Mouse (Mus musculus): ENCODE data around the gene Mrgpre.
A peak's percentile ranks its signal among the peaks of the same experiment; 100 is the strongest.

The Mrgpre gene

DNA sequence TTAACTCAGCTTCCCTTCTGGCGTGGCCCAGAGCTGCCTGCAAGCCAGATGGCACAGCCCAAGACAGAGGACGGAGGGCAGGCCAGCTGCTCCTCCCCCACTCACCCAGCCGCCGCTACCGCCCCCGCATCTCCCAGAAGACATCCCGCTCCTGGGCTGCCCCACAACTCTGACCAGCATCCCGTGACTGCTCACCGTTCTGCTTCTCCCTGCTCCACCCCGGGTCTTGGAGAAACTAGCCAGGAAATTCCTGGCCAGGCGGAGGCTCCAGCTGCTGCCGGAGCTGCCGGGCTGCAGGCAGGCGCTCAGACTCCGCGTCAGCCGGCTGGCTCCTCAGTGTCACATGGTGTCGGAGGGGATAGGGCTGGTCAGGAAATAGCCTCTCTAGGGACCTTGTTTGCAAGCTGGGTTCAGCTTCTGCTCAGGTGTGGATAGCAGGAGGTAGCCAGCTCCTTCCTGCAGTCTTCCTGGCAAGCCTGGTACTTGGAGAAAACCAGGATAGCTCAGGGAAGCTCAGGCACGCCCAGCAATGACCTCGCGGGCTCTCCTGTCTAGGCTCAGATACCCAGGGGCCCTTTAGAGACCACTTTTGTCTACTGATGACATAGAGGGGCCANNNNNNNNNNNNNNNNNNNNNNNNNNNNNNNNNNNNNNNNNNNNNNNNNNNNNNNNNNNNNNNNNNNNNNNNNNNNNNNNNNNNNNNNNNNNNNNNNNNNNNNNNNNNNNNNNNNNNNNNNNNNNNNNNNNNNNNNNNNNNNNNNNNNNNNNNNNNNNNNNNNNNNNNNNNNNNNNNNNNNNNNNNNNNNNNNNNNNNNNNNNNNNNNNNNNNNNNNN lies at the start of gene Mrgpre:
TSS of gene Mrgpre (minus strand) at position 505 of the 834 bp plus-strand sequence.
- peak; percentile 64 to 72 for DNase-seq (ENCODE audit: low spot score in 2 of 2)

DNA sequence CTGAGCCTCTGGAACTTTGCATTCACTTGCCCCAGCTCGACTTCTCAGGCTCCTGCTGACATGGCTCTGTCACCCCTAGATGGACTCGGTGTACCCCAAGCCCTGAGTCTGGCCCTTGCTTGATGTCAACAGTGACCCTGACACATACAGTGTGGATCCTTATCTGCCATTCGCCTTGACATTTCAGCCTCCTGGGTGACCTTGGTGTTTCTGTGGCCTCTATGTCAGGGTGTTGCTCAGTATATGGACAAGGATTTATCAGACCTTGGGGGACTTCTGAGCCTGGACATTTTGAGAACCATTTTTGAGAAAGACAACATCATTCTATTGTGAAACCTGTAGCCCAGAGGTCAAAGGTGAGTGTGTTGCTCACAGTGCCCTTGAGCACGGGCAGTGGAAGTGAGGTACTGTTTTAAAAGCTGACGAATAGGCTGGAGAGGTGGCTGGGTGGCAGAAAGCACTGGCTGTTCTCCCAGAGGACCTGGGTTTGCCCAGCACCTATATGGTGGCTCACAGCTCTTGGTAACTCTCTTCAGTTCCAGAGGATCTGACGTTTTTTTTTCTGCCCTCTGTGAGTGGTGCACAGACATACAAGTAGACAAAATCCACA lies 49.4 kb upstream of the Mrgpre start:
- no peak for DNase-seq (ENCODE audit: low spot score in 2 of 2)

DNA sequence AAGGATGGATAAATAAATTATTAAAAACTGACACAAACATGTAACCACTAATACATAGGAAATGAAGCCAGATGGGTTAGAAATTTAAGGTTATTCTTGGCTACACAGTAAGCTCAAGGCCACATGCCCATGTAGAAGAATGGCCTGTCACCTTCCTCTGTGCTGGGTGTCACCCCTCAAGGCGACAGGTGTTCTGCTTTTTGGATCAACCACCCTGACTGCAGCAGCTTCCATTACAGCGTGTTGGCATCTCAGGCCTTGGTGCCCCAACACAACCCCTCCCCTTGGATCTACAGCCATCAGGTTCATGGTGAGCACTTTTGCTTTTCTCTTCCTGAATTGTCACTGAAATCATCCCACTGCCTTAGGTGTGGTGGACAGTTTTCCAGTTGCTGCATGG lies 48.3 kb upstream of the Mrgpre start:
- no peak for DNase-seq (ENCODE audit: low spot score in 2 of 2)

DNA sequence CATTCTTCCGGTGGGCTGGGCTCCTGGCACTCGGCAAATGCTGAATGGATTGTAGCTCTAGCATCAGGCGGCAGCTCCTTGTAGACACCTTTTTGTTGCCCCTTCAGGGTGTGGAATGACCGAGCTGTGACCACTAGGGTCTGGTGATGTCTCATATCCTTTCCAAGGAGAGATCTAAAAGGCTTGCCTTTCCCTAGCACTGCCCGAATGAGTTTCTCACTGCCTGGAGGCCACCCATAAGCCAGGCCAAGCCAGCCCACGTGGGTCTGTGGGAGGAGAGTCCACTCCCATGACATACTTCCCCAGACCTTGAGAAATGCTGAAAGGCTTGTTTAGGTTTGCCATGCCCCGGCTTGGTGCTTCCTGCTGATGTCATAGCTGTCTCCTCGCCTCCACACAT lies 47.9 kb upstream of the Mrgpre start:
- no peak for DNase-seq (ENCODE audit: low spot score in 2 of 2)

DNA sequence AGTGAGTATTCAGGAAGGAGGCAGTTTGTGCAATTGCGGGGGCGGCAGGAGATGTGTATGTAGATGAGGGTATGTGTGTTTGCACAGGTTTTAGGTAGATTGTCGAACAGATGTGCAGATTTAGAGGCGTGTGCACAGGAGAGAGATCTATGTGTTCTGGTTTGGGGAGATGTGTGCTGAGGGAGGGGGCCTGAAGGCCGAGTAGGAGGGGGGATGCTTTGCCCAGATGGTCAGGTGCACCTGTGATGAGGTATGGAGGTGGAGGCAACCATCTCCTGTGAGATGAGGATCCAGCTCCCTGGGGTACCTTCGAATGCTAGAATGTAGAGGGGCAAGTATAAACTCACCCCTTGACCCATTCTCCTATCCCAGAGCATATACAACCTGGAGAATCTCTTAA lies 46.1 kb upstream of the Mrgpre start:
- no peak for DNase-seq (ENCODE audit: low spot score in 2 of 2)

DNA sequence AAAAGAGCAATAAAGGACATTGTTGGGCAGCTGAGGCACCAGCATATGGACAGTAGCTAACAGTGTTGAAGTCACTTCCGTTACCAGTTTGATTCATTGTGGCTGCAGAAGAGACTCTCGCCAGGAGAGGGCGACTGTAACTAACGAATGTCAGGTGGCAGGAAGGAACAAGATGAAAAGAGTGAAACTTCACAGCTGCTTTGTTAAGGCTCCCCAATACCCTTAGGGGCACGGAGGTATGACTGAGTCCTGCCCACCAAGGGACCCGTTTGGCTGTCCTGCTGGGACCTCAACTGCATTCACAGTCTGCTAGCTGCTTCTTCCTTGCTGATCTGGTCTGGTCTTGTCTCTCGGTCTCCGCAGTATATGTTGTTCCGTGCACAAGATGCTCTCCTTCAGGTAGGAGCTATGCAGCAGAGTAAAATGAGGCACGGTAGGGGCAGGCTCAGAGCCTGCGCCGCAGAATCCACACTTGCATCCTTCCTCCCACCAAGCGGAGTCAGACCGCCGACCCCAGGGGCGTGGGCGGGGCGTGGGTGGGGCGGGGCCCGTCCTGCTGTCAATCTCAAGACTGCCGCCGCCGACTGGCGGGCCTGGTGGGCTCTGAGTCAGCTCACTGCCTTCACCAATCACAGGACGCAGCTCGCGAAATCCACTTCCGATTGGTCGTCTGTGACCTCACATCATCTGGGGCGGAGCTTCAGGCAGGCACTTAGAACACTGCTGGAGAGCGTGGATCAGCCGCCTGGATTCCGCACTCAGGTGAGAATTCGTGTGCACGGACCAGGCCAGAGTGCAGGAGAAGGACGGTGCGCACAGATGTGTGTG lies 45.4 kb upstream of the Mrgpre start:
- DNase-seq (ENCODE audit: low spot score in 2 of 2) = peak; percentile 94 to 96

DNA sequence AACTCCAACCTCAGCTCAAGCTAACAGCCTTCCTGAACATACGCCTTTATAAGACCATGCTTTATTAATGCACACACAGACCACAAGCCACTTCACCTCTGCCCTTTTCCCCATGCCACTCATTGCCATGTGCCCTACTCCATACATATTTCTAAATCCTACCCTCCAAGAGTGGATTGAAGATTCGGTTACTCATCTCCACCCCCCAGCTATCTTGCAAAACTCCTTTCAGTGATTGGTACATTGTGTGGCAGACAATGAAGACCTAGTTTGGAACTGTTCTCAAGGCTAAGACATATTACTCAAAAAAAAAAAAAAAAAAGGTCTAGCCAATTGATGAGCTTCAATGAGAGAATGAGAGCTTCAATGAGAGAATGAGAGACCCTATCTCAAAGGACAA lies 42.7 kb upstream of the Mrgpre start:
- DNase-seq (ENCODE audit: low spot score in 2 of 2) = no peak

DNA sequence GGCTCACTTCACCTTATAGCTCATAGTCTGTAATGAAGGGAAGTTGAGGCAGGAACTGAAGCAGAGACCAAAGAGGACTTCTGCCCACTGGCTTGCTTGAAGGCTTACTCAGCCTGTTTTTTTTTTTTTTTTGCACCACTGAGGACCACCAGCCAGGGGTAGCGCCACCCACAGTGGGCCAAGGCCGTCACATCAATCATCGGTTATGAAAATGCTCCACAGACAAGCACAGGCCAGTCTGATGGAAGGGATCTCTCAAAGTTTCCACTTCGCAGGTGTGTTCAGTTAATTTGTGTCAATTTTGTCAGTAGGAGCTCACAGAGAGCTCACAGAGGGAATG lies 38.9 kb upstream of the Mrgpre start:
- DNase-seq (ENCODE audit: low spot score in 2 of 2) = no peak

DNA sequence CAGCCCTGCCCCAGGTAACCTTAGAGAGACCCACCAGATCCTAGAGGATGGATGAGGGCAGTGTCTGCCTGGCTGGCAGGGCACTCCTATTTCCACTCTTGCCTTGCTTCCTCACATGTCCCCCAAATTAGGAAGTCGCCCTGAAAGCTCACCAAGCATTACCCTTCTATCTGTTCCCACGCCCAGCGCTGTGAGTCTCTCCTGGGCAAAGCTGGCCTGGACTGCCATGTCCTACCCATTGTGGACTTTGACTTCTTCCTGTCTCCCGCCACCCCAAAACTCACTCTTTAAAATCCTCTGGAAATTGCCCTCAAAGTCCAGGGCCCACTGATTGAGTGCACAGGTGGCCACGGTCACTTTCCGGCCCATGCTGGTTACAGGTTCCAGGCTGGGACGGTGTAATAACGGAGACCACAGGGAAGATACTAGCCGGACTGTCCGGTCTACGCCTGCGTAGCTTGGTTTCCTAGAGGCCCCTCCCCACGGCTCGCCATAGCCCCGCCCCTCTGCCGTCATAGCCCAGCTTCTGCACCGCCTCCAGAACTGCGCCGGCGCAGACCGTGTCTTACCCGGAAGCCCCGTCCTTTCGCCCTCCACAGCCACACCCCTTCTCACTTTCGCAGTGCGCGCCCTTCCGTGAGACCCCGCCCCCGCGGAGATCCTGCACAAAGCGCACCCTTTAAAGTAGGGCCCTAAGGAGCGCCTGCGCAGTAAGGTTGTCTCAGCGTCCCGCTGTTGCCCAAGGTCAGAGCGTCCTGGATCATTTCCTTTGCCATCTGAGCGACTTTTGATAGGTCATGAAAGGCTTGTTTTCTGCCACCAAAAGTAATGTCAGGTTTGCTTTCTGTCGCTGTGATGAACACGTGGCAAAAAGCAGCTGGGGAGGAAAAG lies 38.3 kb upstream of the Mrgpre start, which contains the start of the genes Nadsyn1 and Dhcr7:
TSS of gene Nadsyn1 (minus strand) at position 475 of the 891 bp plus-strand sequence.
TSS of gene Dhcr7 (plus strand) at position 771 of the 891 bp plus-strand sequence.
- peak; percentile 98 for DNase-seq (ENCODE audit: low spot score in 2 of 2)

DNA sequence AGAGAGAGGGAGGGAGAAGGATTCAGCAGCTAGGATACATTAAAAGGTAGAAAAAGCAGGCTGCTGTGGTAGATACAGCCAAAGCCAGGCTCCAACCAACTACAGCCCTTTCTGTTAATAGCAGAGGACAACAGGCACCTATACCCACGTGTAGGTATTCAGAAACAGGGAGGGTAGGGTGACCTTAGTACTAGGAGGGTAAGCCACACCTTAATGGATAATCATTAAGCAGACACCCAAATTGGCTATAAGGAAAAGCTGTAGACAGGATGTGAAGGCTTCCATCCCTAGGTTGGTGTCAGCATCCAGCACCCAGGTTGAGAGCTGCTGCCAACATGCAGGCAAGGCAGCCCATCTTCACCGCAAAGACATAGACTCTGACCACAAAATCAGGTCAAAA lies 36.9 kb upstream of the Mrgpre start:
- DNase-seq (ENCODE audit: low spot score in 2 of 2) = no peak

DNA sequence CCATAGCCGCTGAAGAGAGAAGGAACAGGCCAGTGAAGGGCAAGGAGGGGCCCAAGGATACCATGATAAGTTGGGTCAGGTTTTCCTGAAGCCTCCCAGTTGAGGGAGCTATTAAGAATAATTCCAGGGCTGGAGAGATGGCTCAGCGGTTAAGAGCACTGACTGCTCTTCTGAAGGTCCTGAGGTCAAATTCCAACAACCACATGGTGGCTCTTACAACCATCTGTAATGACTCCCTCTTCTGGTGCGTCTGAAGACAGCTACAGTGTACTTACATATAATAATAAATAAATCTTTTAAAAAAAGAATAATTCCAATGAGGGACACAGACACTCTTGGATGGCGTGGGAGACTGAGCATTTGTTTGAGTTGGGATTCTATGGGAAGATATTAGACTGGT lies 34.9 kb upstream of the Mrgpre start:
- DNase-seq (ENCODE audit: low spot score in 2 of 2) = no peak

DNA sequence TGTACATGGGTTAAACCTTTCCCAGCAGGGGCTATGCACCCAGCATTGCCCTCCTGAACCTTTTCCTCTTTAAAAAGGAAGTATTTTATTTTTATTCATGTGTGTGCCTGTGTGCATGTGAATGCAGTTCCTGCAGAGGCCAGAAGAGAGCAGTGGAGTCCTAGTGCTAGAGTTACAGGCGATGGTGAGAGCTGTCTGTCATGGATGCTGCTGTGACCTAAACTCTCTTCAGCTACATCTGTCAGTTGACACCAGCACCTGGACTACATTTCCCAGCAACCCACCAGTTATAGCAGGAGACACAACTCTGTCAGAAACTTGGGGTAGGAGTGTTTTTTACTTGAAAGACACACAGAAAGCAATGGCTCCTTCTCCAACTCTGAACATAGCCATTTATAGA lies 24.6 kb upstream of the Mrgpre start:
- DNase-seq (ENCODE audit: low spot score in 2 of 2) = no peak

DNA sequence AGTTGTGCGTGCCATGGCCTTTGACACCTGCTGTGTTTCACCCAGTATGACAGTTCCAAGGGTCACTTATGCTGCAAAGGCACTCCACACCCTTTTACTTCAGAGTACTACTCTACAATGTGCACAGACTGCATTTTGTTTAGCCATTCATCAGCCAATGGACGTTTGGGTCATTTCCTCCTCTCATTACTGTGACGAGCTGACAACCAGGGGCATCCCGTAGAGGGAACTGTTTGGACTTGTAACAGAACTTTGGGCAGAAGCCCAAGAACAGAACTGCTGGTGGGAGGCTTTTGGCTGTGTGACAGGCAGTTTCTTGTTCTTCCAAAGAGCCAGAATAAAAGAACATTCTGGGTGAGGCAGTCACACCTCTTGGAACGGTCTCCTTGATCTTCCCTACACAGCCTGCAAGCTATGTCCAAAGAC lies 20.9 kb upstream of the Mrgpre start:
- DNase-seq (ENCODE audit: low spot score in 2 of 2) = peak in 1 of 2 experiments; percentile 63

DNA sequence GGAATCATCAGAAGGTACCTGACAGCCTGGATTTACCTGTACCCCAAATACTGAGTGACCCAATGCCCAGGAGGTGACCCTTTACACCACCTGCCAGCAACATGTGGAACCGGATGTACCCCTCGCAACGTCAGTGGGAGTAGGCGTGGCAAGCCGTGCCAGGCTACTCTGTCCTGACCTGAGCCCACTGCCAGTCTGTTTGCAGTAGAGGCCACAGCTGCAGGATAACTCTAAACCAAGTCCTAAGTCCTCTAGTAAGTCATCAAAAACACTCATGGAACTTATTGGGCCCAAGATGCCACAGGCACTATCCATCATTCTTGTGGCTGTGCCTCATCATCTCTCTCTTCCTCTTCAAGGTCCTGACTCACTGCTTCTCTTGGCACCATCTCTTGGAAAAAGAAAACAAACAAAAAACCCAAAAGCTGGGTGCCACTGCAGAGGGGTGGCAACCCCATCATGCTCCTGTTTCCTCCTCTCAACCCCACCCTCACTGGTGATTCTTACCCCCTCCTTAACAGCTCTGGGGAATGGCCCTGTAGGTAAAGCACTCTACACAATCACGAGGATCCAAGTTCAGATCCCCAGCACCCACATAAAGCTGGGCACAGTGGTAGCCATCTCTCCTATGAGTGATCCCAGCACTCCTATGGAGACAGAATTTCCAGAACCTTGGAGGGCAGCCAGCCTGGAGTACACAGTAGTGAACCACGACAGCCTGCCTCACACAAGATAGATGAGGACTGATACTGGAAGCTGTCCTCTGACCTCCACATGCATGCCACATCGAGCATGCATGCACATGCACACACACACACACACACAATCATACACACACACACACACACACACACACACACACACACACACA lies 17.1 kb upstream of the Mrgpre start:
- no peak for DNase-seq (ENCODE audit: low spot score in 2 of 2)

DNA sequence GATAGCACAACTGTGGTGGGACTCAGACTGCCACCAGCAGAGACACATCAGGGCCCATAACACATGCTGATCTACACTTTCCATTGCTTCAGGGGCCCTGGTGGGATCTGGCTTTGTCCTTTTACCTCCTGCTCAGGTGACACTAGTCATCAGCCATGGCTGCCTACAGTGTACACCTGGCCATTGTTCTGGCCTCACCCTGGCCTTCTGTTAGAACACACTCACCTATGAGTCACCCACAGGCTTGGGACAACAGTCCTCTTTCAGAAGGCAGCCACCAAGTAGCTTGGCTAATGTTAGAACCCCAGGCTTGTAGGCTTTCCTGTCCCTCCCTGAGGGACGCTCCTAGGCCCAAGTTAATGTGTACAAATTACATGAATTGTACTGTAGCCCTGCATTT lies 16.5 kb upstream of the Mrgpre start:
- no peak for DNase-seq (ENCODE audit: low spot score in 2 of 2)

DNA sequence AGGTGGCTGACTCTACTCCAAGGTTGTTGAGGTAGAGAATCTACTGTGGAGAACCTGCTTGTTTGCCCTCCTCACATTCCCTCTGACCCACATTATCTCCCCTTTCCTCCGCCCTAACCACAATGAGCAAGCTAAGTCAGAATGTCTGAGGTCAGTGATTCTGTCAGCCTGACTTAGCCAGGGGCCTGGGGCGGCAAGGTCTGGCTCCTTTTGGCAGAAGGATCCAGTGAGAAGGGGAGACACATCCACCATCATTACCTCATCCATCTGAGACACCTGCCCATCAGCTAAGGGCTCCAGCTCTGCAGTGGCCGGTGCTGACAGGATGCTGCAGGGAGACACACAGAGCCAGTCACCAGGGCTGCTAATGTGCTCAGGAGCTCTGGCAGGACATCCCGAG lies 14.5 kb upstream of the Mrgpre start:
- DNase-seq (ENCODE audit: low spot score in 2 of 2) = no peak

DNA sequence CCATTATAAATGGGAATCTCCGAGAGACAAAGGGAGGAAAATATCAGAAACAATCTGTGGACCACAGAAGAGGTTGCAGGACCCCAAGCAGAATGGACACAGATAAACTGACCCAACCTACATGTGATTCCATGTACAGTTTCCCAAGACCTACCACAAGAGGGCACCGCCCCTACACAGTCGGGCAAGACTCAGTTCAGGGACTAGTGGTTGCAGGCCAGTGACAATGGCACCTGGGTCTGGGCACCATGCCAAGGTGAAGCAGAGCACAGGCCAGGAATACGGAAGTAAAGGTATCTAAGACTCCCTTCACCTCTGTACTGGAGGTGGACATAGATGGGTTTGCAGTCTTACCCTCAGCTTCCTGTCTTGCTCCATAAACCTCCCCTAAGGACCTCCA lies 8.8 kb upstream of the Mrgpre start:
- peak in 1 of 2 experiments; percentile 11 for DNase-seq (ENCODE audit: low spot score in 2 of 2)

DNA sequence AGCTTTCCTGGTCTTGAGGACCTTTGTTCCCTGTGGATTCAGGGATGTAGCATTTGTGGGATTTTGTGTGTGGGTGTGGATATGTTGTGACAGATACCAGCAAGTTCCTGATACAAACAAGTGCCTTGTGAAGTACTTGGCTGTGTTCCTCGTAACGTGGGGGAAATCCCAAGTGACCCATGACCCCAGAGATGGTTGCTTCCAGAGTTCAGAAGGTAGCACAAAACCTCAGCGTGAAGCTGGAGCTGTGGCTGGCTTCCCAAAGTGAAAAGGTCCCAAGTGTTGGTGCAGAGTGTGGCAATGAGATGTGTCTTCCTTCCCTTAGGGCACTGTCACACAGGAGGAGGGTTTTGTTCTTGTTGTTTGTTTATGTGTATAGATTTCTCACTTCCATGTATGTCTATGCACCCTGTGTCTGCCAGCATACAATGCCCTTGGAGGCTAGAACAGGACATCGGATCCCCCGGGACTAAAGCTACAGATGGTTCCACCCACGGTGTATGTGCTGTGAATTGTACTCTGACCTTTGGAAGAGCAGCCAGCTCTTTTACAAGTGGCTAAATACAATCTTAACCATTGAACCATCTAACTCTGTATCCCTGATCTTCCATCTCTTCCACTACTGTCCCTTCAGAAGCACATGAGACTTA lies 8.2 kb upstream of the Mrgpre start:
- DNase-seq (ENCODE audit: low spot score in 2 of 2) = no peak

DNA sequence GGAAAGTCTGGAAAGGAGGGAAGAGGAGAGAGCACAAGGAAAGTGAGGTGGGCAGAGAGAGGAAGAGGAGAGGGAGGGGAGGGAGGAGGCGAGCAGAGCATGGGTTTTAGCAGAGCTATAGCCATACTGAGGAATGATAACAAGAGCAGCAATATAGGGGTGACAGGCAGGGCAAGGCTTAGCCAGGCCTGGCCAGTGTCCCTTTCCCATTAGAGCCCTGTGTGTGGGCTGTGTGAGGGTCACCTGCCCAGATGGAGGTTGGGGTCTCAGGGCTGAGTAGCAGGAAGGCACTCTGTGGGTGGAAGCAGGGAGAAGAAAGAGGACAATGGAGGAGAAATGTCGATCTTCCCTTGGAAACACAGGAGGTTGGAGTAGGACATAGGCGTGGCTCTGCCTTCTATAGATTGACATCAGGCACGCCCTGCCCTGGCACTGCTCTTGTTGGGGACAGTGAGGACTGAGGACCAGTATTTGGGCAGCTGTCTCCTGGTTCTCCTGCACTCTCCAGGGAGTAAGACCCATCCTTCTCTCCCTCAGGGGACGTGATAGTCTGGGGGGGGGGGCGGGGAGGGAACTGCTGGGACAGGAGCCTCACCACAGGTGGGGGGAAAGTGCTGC lies 813 bp downstream of the Mrgpre start:
- peak in 1 of 2 experiments; percentile 15 for DNase-seq (ENCODE audit: low spot score in 2 of 2)

Data from frontal cortex, postnatal 36 days (tissue).